Mouse (Mus musculus) limb, embryonic 15.5 days (tissue): Measurements from ENCODE around the gene Smc6. TPM values are rescaled to one million over a fixed set of nuclear protein-coding genes. Genes with fewer than 3 reads are reported as not detected.

ENCODE experiments used
- ATAC-seq: fragments of 200-750 bp; cut with Nextera tagmentation; 2 replicates; pipeline ENCODE4 v1.8.0; 2017; ENCODE audit warnings: low read depth, moderate TSS enrichment; ENCODE audit not compliant: insufficient number of reproducible peaks, low FRiP score, low TSS enrichment
- H3K27ac ChIP-seq: fragments of 300-500 bp; sonication (generic); 2 replicates; pipeline ENCODE4 v1.5.1; 2015; ENCODE audit warnings: moderate library complexity, mild to moderate bottlenecking, inconsistent platforms
- H3K27me3 ChIP-seq: fragments of 300-500 bp; sonication (generic); 2 replicates; pipeline ENCODE4 v1.6.1; 2015; ENCODE audit warnings: inconsistent platforms
- H3K36me3 ChIP-seq: fragments of 300-500 bp; sonication (generic); 2 replicates; pipeline ENCODE4 v1.6.1; 2015; ENCODE audit warnings: inconsistent platforms
- H3K4me1 ChIP-seq: fragments of 300-500 bp; sonication (generic); 2 replicates; pipeline ENCODE4 v1.6.1; 2015; ENCODE audit warnings: inconsistent platforms
- H3K4me2 ChIP-seq: fragments of 300-500 bp; sonication (generic); 2 replicates; pipeline ENCODE4 v1.6.1; 2015; ENCODE audit warnings: mild to moderate bottlenecking, inconsistent platforms
- H3K4me3 ChIP-seq: fragments of 300-500 bp; sonication (generic); 2 replicates; pipeline ENCODE4 v1.5.1; 2015; ENCODE audit warnings: mild to moderate bottlenecking, inconsistent platforms
- H3K9ac ChIP-seq: fragments of 300-500 bp; sonication (generic); 2 replicates; pipeline ENCODE4 v1.6.1; 2015; ENCODE audit warnings: inconsistent platforms
- H3K9me3 ChIP-seq: fragments of 300-500 bp; sonication (generic); 2 replicates; pipeline ENCODE4 v1.6.1; 2016; ENCODE audit warnings: inconsistent platforms
- WGBS: fragments of 180-500 bp; shearing (Covaris S2); methylation state at CpG from one replicate; pipeline ENCODE4 v1.1.7; 2015; 5-methylcytosine and 5-hydroxymethylcytosine counted together
- polyA plus RNA-seq: library from polyadenylated mRNA; unstranded; fragments of >200 nt; fragmentation: Nextera tagmentation; extraction: Ambion mirVana; gene quantifications from 2 replicates; pipeline ENCODE4 v1.2.1, GENCODE M21; 2015

Gene Smc6
- polyA plus RNA-seq: 137 and 145 TPM in 2 replicates

DNA sequence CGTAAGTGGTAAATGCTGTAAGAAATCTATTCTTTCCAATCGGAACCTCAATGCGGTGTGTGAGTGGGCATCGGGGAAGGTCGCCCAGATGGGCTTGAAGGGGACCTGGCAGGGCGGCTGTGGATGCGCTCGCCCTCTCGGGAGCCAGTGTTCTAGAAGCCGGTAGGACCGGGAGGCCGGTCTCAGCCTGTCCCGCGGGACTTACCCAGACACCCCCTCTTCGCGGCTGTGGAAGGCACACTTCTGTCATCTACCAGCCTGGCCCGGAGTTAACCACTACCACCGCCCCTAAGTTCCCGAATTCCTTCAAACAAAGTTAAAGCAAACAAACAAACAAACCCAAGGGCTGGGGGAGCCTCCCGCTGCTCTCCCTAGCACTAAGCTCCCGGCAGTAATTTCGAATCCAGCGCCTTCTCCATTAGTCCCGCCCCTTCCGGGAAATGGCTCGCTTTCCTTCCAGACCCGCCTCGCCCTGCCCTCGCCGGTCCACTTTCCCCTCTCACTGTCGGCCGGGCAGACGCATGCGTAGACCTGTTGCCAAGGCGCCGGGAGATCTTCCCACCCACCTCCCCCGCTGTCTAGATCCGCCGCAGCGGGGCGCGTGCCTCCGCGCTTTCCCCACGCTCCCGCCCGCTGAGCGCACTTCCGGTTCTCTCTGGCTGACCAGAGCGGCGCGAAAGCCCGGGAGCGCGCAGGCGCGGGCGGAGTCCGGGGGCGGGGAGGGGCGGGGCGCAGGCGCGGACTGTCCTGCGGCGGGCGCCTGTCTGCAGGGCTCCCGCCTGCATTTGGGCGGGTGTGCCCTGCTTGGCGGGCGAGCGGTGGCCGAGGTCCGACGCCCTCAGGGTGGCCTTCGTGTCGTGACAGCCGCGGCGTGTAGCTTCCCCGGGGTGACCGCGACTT lies at the start of gene Smc6, which contains the start of gene Gen1:
Gene Smc6, plus strand, starts transcription at position 505 of the 900 bp plus-strand sequence.
Gene Gen1, minus strand, starts transcription at position 420 of the 900 bp plus-strand sequence.
- 1% methylated on average over 82 of the region's 83 CpGs for WGBS
- H3K27ac ChIP-seq: peak within 1 kb of the TSS; percentile 94
- H3K9ac ChIP-seq: peak within 1 kb of the TSS; percentile 90
- H3K4me2 ChIP-seq: peak within 1 kb of the TSS; percentile 96
- H3K4me3 ChIP-seq: peak within 1 kb of the TSS; percentile 93
- H3K4me1 ChIP-seq: peaks cover 22% of the 10 kb centered on the region
- no peaks in the 10 kb centered on the region for H3K27me3 ChIP-seq
- peak; percentile 98 for ATAC-seq
- no peaks in the 10 kb centered on the region for H3K36me3 ChIP-seq
- H3K9me3 ChIP-seq: no peaks in the 10 kb centered on the region

DNA sequence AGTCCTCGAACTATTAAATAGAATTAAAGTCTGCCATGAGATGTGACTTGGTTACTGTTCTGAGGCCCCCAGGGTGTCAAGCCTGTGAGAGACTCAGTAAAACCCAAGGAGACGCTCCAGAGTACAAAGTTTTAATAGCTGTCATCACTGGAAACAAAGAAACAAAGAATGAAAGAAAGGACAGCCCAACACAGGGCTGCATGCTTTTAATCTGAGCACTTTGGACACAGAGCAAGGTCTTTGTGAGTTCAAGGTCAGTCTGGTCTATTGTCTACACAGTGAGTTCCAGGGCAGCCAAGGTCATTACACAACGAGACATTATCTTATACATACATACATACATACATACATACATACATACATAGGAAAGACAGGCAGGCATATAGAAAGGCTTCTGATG lies 49.2 kb upstream of the Smc6 start:
- Histone ChIP-seq H3K9ac (no peak overlapping the region), H3K36me3 (no peaks in the 10 kb centered on the region), H3K4me3 (no peak overlapping the region), H3K4me2 (no peak overlapping the region), H3K4me1 (no peaks in the 10 kb centered on the region; the same call in 1 of the 2 replicates), H3K27me3 (no peaks in the 10 kb centered on the region), H3K9me3 (no peaks in the 10 kb centered on the region), H3K27ac (no peak overlapping the region)
- 75% methylated on average over 3 of the region's 3 CpGs for WGBS
- ATAC-seq: no peak

DNA sequence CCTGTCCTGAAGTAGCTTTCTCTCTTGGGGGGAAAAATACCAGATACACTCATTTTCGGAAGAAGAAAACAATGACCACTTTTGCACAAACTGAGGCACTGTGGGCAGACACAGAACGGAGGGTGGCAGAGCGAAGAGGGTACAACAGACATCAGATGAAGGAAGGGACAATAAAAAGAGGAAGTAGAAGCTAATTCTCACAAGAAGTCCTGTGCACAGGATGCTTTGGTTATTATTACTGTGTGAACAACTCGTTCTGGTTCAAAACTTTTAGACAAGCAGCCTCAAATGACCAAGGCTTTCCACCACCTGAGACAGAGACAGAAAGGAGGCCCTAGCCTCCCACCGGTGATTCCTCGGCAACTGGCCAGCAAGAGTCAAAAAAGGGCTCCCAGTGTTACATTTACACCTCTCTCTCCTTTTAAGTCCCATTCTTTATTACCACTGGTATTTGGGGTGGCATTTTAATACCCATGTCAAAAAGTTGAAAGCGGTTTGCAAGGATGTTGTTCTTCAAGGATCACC lies 47.9 kb upstream of the Smc6 start:
- H3K36me3 ChIP-seq: no peaks in the 10 kb centered on the region
- no peaks in the 10 kb centered on the region for H3K27me3 ChIP-seq
- H3K4me3 ChIP-seq: no peak overlapping the region
- no peak for ATAC-seq
- no peaks in the 10 kb centered on the region for H3K9me3 ChIP-seq
- 43% methylated on average over 7 of the region's 7 CpGs for WGBS
- no peak overlapping the region for H3K27ac ChIP-seq
- no peak overlapping the region for H3K4me2 ChIP-seq
- H3K9ac ChIP-seq: no peak overlapping the region
- no peaks in the 10 kb centered on the region; the same call in 1 of the 2 replicates for H3K4me1 ChIP-seq

DNA sequence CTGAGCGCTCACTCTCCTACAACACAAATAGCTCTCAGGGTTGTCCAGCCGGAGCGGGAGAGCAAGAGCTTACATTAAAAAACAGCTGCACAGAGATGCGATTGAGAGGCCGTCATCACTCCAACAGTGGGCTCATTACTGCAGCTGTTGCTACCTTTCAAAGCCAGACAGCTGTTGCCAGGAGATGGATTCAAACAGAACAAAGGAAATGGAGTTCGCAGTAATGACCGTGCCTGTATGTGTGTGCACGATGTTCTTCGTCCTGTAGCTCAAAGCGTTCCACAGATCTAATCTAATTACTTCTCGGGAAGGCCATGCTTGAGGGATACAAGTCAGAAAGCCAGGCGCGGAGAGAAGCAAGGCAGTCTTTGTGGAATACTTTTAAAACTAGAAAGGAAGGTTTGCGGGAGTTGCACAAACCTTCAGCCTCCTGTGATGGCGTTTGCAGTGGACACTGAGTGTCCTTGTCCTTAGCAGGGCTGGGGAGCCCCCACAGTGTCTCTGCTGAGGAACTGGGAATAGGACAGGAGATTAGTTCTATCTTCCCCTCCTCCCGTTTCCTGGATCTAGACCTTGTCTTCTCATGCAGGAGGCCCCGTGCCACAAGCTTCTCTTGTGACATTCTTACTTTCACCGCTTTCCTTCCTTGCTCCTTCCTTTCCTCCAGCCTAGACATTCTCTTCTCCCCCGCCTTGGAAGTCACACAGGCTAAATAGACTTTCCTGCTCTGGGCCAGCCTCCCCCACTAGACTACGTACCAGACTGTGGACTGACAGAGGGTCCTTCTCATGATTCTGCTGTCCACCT lies 44.0 kb upstream of the Smc6 start:
- ATAC-seq: peak; percentile 80; the same call in 1 of the 2 replicates
- H3K27ac ChIP-seq: peak overlapping the region; percentile 67
- H3K4me1 ChIP-seq: no peaks in the 10 kb centered on the region; the same call in 1 of the 2 replicates
- no peak overlapping the region for H3K4me3 ChIP-seq
- no peaks in the 10 kb centered on the region for H3K27me3 ChIP-seq
- peak overlapping the region; percentile 13; the same call in 1 of the 2 replicates for H3K4me2 ChIP-seq
- no peak overlapping the region for H3K9ac ChIP-seq
- H3K9me3 ChIP-seq: no peaks in the 10 kb centered on the region
- H3K36me3 ChIP-seq: no peaks in the 10 kb centered on the region
- WGBS: 41% methylated on average over 20 of the region's 20 CpGs

DNA sequence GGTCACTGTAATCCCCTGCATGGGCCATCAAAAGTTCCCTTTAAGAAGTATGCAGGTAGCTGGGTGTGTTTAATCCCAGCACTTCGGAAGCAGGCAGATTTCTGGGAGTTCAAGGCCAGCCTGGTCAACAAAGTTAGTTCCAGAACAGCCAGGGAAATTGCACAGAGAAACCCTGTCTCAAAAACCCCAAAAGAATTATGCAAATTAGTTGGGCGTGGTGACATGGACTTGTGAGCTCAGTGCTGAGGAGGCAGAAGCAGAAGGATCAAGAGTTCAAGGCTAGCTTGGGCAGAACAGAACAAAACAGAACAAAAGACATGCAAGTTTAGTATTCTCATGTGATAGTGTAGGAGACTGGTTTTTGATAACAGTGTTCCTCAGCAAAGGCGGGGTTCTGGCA lies 43.1 kb upstream of the Smc6 start:
- no peak overlapping the region for H3K27ac ChIP-seq

DNA sequence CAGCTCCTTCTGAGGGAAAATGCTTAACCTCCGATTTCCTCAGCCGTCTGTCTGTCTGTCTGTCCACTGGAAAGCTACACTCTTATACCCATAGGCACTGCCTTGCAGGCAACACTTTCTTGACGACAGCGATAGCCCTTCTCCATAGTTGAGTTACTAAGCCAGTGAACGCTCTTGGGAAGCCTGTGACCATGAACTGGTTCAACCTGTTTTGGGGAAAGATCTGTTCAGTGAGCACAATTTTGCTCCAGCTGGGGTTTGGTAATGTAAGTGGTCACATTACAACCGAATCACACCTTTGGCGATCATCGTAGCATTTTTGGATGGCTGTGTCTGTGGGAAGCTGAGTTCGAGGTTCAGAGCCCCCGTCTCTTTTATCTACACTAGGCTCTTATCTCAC lies 42.6 kb upstream of the Smc6 start:
- Histone ChIP-seq H3K9me3 (no peaks in the 10 kb centered on the region), H3K36me3 (no peaks in the 10 kb centered on the region), H3K9ac (no peak overlapping the region), H3K27ac (peak overlapping the region; percentile 11; the same call in 1 of the 2 replicates), H3K4me1 (no peaks in the 10 kb centered on the region; the same call in 1 of the 2 replicates), H3K27me3 (no peaks in the 10 kb centered on the region), H3K4me3 (no peak overlapping the region), H3K4me2 (no peak overlapping the region)
- ATAC-seq: no peak
- WGBS: 79% methylated on average over 10 of the region's 10 CpGs

More for the DNA sequence above, 43.1 kb upstream of the Smc6 start:
- no peaks in the 10 kb centered on the region for H3K27me3 ChIP-seq
- no peak overlapping the region for H3K4me3 ChIP-seq
- H3K36me3 ChIP-seq: no peaks in the 10 kb centered on the region
- H3K4me1 ChIP-seq: no peaks in the 10 kb centered on the region; the same call in 1 of the 2 replicates
- WGBS: 61% methylated on average over 3 of the region's 3 CpGs
- no peak for ATAC-seq
- no peak overlapping the region for H3K4me2 ChIP-seq
- no peaks in the 10 kb centered on the region for H3K9me3 ChIP-seq
- H3K9ac ChIP-seq: no peak overlapping the region

DNA sequence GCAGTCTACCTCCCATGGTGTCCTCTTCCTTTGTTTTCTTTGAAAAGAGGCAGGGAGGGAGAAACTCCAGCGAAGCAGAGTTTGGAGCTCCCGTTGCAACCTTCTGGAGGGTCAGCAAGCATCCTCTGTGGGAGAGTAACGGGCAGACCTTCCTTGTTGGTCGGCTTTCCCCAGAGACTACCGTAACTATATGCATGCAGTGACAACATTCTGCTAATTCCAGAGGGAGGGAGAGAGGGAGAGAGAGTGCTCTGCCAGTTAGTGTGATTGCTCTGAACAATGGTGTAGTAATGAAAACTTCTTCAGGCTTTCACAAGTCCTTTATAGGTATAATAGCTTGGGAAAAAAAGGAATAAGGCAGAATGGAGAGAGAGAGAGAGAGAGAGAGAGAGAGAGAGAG lies 41.0 kb upstream of the Smc6 start:
- Histone ChIP-seq H3K27ac (no peak overlapping the region), H3K27me3 (no peaks in the 10 kb centered on the region), H3K36me3 (no peaks in the 10 kb centered on the region), H3K4me3 (no peak overlapping the region), H3K9ac (no peak overlapping the region), H3K4me1 (no peaks in the 10 kb centered on the region; the same call in 1 of the 2 replicates), H3K4me2 (no peak overlapping the region), H3K9me3 (no peaks in the 10 kb centered on the region)
- no peak for ATAC-seq
- 8% methylated on average over 5 of the region's 5 CpGs for WGBS

DNA sequence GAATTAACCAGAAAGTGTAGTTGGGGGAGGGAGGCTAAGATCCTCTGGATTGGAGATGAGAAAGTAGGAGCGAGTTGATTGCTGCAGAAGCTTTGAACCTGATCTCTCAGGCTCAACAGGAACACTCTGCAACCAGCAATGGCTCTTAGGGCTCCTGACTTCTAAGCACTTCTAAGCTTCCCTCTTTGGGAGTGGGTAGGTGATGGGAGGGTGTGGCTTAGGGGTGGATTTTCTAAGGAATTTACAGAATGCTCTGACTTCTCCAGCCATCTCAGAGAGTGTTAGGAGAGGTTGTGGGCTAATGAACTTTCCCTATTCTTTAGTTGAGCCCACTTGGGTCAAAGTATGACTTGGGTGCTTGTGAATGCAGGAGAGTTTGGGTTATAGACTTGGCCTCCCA lies 39.6 kb upstream of the Smc6 start:
- Histone ChIP-seq H3K4me2 (no peak overlapping the region), H3K4me3 (no peak overlapping the region), H3K4me1 (no peaks in the 10 kb centered on the region; the same call in 1 of the 2 replicates), H3K36me3 (no peaks in the 10 kb centered on the region), H3K27me3 (no peaks in the 10 kb centered on the region), H3K9ac (no peak overlapping the region), H3K27ac (peak overlapping the region; percentile 8; the same call in 1 of the 2 replicates), H3K9me3 (no peaks in the 10 kb centered on the region)
- no peak for ATAC-seq
- 38% methylated on average over 1 of the region's 1 CpGs for WGBS

DNA sequence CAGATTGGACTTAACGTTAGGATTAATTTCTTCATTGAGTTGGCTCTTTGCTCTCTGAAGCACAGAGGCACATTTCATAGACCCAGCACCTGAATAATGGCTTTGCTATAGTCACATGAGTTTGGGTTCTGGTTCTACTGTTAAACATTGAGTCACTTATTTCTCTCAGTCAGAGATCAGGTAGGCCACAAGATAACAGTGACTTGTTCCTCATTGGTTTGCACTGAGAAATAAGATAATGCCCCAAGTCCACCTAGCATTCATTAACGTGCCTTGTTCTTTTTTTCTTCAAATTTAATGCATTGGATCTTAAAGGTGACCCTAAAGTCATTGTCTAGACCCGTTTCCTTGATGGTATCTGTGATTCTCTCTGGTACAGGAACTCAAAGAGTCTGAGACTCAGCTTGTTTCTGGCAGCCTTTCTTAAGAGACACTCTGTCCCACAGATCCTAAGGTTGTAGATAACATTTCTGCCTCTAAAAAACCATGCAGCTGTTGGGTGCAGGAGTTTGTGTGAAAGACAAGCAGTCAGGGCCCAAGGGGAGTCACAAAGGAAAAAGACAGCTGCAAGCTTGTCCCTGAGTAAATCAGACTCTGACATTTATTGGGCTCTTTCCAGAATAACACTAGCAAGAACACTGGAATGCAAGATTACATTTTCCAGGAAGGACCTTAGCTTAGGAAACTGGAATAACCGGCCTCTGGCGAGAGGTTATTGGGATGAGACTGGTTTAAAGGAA lies 39.0 kb upstream of the Smc6 start:
- no peak overlapping the region for H3K9ac ChIP-seq
- ATAC-seq: no peak
- peak overlapping the region; percentile 8; the same call in 1 of the 2 replicates for H3K27ac ChIP-seq
- H3K4me2 ChIP-seq: no peak overlapping the region
- H3K4me1 ChIP-seq: no peaks in the 10 kb centered on the region; the same call in 1 of the 2 replicates
- H3K9me3 ChIP-seq: no peaks in the 10 kb centered on the region
- H3K4me3 ChIP-seq: no peak overlapping the region
- H3K27me3 ChIP-seq: no peaks in the 10 kb centered on the region
- H3K36me3 ChIP-seq: no peaks in the 10 kb centered on the region
- 39% methylated on average over 5 of the region's 5 CpGs for WGBS

DNA sequence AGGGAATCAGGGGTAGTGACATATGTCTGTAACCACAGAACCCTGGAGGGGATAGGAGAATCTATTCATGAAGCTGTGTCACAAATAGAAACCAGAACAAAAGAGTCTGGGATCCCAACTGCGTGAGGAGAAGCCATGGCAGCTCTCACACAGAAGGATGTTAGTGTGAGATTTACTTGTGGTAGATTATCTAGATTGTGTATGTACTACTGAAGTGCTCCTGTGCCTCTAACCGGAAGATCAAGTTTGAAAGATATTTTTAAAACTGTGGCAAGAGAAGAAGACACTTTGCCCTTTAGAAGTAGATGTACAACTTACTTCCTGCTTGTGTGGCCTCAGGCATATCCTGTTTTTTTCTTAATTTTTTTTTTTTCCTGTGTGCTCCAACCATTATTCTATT lies 35.4 kb upstream of the Smc6 start:
- H3K4me2 ChIP-seq: no peak overlapping the region
- H3K27ac ChIP-seq: no peak overlapping the region
- H3K9ac ChIP-seq: no peak overlapping the region
- no peaks in the 10 kb centered on the region for H3K36me3 ChIP-seq
- no peak for ATAC-seq
- WGBS: 68% methylated on average over 2 of the region's 2 CpGs
- no peaks in the 10 kb centered on the region for H3K27me3 ChIP-seq
- no peak overlapping the region for H3K4me3 ChIP-seq
- H3K9me3 ChIP-seq: no peaks in the 10 kb centered on the region
- no peaks in the 10 kb centered on the region for H3K4me1 ChIP-seq

DNA sequence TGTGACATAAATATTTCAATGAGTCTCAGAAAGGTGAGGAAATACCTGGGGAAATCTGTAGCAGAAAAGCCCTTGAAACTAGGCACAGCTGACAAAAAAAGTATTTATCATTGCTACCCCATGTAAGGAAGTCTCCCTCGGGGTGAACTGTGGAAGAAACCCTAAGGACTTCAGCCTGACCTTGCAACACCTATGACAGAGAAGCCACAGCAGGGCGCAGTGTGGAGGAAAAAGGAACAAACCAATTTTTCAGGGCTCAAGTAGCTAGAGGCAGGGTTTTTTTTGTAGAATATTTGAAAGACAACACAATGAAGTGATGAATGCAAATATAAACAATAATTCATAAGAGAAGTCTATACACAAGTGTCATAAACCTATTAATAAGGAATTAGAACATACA lies 29.7 kb upstream of the Smc6 start:
- Histone ChIP-seq H3K36me3 (no peaks in the 10 kb centered on the region), H3K4me2 (no peak overlapping the region), H3K4me3 (no peak overlapping the region), H3K27me3 (no peaks in the 10 kb centered on the region), H3K9me3 (no peaks in the 10 kb centered on the region), H3K27ac (no peak overlapping the region), H3K9ac (no peak overlapping the region), H3K4me1 (no peaks in the 10 kb centered on the region)
- ATAC-seq: no peak
- 68% methylated on average over 2 of the region's 2 CpGs for WGBS
